Mouse (Mus musculus) neutrophil, adult 5-6 weeks (primary cell): ENCODE measurements around the gene Dock4. TPM values are rescaled to one million over a fixed set of nuclear protein-coding genes. Genes with fewer than 3 reads are reported as not detected.

Experiments used
- ATAC-seq: fragments of 151-379, 151-347 bp; 2 replicates; pipeline ENCODE4 v1.8.0; 2017; ENCODE audit warnings: mild to moderate bottlenecking, moderate TSS enrichment; ENCODE audit not compliant: insufficient number of reproducible peaks, poor library complexity, low FRiP score, severe bottlenecking; ENCODE audit errors: extremely low read depth
- total RNA-seq: library from RNA; stranded (forward); fragments of 200-1000 nt; gene quantifications from 2 replicates; pipeline ENCODE4 v1.2.3, GENCODE M21; 2017

Gene Dock4
- 5.9 and 7.6 TPM in 2 replicates for total RNA-seq

DNA sequence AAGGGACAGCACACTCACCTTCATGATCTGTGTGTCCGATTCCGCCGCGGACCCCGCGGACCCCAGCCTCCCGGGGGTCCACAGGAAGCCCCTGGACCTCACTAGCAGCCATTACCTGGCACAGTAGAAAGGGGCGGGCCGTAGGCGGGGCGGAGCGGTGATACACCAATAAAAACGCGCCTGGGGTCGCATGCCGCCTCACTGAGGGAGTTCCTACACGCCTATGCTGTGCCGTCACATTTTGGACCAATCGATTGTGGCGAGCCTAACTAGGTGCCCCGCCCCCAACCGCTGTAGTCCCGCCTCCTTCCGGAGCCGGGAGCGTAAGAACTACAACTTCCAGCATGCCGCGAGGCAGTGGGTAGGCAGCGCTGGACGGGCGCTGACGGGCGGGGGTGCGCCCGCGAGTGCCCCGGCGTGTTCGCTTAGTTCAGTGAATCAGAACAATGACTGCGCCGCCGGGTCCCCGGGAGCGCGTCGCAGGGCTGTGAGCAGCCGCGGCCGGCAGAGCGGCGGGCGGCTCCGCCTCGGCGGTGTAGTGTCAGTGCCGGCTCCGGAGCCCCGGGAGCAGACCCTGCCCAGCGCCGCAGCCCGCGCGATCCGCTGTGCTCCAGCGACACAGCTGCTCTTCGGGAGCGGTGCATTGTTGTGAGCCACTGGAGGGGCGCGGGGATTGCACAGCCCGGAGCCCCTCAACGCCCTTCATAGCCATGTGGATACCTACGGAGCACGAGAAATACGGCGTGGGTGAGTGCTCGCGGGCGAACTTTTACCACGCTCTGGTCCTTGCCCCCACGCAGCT, at the start of gene Dock4, which contains the start of gene Zfp277:
Gene Dock4 (plus strand): TSS at position 305 of the 802 bp plus-strand sequence.
Gene Zfp277 (minus strand): TSS at position 255 of the 802 bp plus-strand sequence.
- ATAC-seq = peak; percentile 97

DNA sequence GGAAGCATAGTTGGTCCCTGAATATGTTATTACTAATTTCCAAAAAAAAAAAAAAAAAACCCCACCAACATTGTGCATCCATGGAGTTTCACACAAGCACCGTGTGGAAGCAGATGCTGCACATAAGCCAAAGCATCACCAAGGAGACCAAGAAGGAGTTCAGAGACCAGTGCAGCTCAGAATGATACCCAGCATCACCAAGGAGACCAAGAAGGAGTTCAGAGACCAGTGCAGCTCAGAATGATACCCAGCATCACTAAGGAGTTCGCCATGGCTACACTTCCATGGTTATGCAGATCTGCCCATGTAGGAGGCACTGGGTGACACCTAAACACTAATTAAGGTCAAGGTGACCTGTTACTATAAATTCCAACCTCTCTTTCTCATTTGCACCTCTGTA, 46.8 kb upstream of the Dock4 start:
- ATAC-seq = no peak

DNA sequence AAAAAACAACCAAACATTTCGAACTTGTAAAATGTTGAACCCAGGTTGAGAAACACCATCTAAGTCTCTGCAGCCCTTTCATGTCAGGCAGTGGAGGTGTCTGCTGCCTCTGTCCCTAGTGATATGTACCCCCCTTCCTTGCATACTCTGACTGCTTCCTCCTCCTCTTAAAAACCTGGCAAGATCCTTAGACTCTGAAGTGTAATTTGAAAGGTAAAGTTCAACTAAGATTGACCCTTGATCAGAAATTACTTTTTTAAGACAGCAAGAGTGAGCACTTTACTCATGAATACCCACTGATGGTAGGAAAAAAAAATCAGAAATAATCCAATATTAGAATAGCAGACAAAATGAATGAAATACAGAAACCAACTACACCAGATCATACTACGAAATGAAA, 46.4 kb upstream of the Dock4 start:
- ATAC-seq = no peak

DNA sequence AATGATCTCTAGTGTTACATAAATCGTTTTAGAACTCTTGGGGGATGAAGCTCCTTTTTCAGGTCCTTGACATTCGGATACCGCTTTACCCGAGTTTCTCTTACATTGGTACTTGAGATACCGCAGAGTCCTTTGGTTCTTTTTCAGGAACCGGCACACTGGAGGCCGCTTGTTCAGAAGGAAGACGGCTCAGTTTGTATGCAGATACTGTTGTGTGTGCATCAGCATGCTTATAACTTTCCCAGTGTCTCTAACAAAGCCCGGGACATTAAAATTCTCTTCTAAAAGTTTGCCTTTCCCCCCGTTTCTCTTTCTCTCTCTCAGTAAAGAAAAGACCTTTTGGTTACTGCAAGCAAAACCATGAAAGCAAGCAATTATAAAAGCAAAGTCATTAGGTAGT, 45.9 kb upstream of the Dock4 start:
- no peak for ATAC-seq

DNA sequence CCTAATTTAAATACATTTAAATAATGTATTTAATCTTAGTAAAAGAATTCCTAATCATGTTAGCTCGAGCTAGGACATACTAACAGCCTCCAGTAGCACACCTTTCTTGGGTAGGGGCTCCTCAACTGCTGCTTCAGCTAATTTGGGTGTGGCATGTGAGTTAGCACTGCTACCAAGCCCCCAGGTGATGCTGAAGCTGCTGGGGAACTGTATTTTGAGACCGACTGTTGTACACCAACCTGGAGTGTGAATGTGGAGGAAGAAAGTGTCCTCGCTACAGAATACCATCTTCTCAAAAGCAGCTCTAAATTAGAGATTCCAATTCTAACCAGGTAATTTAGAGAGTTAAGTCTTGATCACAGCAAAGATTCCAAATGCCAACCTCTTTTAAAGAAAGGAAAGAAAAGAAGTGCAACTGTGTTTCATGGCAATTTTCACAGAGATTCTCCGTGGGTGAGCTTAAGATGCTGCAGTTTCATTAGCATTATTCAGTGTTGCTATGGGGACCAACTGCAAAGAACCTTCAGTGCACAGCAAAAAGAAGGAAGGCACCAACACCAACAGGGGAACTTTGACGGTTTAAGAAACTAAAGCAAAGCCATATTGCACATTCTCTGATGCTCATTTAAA, 31.0 kb upstream of the Dock4 start:
- no peak for ATAC-seq

DNA sequence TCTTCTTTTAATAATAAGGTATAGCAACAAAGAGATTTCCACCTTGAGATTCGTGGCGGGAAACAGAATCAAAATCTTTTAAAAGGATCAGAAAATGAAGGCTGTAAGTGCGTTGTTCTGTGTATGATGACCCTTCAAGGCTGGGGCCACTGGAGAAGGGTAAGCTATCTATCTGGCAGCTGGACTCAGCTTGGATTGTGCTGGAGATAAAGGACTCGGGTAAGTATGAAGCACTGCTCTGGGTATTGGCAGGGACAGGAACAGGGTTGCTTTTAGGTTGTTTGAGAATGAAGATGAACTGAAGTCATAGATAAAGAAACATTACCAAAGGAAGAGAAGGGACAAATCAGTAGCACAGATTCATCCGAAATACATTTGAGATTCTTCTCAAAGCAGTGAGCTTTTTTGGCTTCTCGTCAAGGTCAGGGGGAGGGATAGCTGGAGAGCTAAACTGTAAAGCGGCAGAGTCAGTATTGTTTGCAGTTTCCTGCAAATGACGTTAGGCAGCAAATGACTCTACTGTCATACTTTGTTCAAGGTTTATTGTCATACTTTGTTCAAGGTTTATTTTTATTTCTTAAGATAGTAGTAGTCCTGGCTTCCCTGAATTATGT, 30.3 kb upstream of the Dock4 start:
- ATAC-seq = no peak

DNA sequence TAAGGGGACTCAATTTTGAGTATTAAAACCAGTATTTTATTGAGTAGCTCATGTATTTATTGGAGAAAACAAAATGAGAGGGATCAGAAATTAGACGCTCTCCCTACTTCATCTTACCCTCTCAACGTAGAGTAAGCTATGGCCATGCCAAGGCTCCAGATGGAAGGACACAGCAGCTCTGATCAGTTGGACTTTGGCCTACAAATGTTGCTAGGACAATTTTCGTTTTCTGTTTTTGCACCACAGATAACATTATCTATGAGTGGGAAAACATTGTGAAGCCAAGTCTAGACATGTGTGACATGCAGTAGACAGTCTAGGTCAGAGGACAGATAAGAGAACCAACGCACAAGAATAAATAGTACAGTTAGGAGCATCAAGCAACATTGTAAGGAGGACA, 28.5 kb upstream of the Dock4 start:
- no peak for ATAC-seq

DNA sequence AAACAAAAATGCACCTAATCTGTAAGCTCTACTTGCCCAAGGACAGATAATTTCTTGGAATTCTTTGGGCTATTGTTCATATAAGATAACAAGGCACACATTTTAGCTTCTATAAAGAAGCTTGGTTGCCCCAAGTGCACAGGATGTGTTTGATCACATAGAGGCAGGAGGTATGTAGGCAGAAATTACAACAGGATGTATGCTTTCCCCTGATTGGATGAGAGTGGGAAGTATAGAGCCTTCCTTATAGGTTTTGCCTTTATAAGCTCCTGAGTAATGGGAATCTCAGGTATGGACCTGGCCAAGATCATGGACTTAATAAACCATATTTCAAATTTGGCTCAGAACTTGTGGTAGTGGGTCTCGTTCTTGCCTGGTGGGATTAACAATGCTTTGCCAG, 20.8 kb upstream of the Dock4 start:
- ATAC-seq = no peak

DNA sequence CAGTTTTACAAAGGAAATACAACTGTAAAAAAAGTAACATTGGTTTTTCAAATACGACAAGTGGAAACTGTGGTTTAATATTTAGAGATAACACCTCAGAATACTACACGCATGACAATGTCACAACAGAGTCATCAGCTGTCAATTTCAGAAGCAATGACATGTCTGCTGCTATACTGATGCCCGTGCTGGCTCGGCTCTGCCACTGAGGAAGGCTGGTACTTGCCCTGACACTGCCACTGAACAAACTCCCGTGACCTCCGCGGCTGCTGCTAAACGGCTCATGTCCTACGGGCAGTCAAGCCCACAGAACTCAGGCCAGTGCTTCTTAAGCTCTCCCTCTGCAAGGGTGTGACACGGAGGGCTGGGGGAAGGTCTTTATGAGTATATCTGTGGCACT, 18.1 kb upstream of the Dock4 start:
- no peak for ATAC-seq

DNA sequence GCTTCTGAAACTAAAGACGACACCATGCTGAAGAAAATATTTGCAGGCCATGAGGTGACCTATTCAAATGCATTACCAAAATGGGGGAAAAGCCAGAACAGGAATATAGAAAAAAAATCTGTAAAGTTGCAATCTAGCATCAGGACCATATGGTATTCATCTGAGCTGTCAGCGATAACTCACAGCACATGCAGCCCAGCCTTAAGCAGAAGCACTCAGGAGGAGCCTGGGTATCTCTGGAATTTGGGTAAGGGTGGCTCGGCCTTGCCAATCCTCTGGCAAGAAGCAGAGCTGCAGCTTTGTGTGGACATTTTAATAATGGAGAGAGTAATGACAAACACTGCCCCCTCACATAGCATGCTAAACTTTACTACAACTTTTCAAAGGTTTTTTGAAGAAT, 15.8 kb upstream of the Dock4 start:
- no peak for ATAC-seq

DNA sequence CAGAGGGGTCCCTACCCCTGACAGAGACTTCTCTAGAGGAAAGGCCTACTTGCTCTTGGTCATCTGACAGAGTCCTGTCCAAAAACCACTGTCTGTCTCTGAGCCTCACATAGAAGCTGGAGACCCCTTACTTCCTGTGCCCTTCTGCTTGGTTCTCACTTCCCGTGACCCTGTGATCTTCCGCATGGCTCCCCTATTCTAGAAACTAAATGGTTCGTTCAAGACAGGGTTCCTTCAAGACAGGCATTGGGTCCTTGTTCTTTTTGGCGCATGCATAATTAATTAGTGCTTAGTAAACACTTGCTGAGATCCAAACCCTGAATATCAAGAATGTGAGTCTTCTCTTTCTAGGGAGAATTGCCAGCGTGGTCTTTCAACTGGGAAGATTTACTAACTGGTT, 14.7 kb upstream of the Dock4 start:
- ATAC-seq = no peak

DNA sequence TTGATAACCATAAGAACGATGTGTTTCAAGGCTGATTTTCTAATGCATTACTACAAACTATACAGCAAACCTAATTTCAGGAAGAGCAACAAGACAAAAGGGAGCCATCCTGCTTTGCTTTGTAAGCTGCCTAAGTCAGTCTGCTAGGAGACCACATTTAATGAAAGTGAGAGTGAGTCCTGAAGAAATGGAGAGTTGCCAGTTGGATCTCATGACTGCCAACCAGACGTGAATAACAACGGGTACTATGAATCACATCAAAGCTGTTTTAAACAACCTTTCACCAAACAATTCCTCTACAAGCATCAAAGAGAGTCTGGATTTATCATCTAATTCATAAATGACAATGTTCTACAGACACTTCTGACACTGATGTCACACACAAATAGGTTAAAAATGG, 11.7 kb upstream of the Dock4 start:
- no peak for ATAC-seq

DNA sequence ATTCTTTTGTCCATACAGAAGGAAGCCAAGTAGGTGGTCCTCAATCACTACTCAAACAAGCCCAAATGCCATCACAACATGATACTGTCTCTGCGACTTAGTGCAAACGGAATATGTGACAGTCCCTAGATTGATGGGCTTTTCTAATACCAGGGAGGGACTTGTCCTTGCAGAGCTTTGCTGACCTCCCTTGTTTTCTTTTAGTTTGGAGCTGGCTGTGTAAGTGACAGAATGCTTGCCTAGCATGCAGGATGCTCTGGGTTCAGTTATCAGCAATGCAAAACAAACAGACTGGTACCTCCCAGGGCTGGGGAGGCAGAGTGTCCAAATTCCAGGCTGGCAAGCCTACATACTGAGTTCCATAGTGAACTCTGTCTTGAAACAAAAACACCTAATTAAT, 7.7 kb upstream of the Dock4 start:
- ATAC-seq = no peak

DNA sequence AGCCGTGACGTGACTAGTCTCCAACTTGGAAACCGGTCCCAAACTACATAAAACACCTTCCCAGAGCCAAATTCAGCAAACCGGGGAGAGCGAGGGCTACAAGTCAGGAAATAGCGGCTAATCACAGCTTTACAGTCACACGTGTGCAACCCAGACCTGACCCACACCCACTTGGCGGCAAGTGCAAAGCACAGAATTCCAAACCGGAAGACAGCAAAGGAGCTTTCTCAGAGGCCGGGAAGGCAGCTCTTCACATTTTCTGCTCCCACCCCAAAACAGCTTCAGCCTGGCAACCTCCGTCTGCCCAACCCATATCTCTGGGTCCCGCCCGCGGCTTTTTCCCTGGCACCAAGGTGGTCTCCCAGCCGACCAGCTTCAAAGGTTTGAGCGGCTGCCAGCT, 546 bp upstream of the Dock4 start:
- ATAC-seq = no peak

DNA sequence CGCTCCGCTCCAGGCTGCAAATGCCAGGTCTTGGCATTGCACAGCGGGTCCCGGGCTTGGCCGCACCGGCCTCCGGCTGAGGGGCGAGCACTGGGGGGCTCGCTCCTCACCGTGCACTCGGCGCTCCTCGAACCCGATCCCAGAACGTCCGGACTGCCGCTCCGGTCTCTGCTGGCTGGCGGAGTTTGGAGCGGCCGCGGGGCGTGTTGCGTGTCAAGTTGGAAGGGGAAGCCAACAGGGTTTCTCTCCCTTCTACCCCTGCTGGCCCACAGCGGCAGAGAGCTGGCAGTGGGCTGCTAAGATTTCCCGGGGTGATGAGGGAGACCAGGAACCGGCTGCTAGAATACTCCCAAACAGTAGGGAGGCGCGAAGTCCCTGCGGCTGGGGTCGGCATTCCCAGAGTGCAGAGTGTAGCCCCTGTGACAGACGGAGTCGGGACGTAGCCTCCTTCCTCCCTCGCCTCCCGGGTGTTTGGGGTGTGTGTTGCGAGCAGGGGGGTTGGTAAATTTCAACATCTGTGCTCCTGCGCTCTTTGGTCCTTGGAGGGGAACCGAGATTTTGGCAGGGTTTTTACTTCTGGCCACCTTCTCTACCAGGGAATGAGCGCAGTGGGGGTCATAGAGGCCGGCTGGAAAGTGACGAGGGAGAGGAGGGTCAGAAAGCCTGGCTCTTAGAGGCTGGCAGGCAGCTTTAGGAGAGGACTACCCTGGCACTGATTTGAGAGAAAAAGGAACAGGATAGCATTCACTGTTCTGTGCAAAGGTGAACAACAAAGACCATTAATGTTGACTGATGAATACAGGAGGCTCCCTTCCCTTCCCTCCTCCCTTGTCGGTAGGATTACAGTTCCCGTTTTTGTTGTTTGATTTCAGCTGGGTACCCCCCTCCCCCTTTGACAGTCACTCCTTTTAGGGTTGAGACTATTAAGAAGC, 964 bp downstream of the Dock4 start:
- ATAC-seq = no peak

DNA sequence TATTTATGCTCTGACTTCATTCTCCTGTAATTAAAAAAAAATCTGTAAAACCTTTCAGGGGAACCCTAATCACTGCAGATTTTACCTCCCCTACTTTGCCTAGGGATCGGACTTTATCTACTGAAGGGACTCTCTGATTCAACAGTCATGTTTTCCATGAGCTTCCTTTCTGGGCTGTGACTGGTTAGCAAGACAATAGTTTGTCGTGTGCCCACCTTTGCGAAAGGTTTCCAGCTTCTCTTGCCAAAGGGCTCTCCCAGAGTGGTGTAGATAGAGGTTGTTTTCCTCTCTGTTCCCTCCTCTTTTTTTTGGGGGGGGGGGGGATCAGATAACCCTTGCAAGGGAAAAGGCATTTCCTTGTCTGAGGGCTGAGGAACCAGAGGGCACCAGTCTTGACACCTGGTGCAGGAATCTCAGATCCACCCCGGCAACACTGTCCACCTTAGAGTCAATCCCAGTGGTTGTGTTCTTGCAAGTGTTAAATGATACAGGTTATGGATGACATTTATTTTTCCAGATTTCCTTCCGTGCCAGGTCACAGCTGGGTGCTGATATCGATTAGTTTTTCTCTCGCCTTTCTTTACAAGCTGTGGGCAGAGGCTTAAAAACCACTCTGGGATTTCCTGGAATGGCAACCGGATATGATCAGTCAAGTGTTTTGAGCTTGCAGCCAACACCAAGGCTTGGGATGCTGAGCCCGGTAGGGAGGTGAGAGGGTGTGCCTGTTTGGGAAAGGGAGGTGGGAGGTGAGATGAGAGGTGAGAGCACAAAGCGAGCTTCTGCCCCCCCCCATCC, 2.0 kb downstream of the Dock4 start:
- ATAC-seq = no peak

DNA sequence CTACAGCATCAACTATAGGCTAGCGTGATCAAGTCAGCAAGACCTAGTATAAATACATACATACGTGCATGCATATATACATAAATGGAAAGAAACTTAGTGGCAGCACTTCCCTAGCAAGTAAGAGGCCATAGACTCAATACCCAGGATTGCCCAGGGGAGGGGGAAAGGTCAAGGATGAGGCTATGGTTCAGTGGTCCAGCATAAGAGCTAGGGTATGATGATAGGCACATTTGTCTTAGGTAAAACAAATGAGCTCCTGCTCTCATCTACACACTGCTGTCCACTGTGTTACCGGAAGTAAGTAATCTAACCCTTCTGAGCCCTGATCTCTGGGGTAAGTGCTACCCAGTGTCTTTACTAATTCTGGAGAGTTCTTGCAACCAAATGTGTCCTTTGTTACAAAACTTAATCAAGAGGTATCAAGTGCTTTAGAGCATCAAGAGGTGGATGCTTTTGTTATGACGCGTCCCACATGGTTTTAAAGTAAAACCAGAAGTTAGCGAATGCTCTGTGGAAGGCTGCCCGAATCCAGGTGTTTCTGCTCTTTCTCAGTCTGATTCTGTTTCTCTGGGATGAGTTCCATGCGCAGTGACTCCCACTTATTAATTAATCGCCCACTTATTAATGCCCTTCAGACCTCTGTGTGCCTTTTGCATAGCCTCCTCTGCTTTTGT, 3.5 kb downstream of the Dock4 start:
- no peak for ATAC-seq

DNA sequence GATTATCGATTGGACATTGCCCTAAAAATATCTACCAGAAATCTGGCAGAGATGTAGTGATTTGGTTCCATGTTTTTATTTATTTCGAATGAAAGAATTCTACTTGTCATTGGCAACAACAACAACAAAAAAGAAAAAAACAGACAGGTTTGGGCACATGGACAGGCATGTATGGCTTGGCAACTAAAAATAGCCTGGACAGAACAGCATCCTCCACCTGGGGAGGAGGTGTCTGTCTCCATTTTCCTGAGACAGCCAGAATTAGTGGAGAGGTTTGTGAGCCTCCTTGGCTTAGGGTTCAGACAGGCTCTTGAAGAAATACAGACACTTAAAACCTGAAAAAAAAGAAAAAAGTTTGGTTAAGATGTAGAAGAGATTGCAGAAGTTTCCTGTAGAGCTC, 10.8 kb downstream of the Dock4 start:
- ATAC-seq = no peak
